Mouse (Mus musculus) liver, embryonic 14.5 days (tissue): ENCODE measurements at regions not wholly inside any gene's neighbourhood (a gene's known extent, or its start where the extent isn't known, plus 50 kb on each side); places are given as distances from the start of the nearest gene placed in this dataset.

Source experiments
- ATAC-seq: fragments of 200-750 bp; cut with Nextera tagmentation; 2 replicates; pipeline ENCODE4 v1.8.0; 2017; ENCODE audit warnings: moderate number of reproducible peaks, mild to moderate bottlenecking, moderate library complexity; ENCODE audit not compliant: insufficient read depth
- DNase-seq, 3 experiments: peaks; one replicate each; pipeline ENCODE4 v3.0.0-alpha.2; 2012 to 2013; ENCODE audit warnings: low read depth in 3 of 3, low spot score in 3 of 3
- H3K27ac ChIP-seq: fragments of 300-500 bp; sonication (generic); 2 replicates; pipeline ENCODE4 v1.5.1; 2014; ENCODE audit warnings: moderate library complexity, mild to moderate bottlenecking, control low read depth, inconsistent platforms
- H3K27me3 ChIP-seq: fragments of 300-500 bp; sonication (generic); 2 replicates; pipeline ENCODE4 v1.6.1; 2014; ENCODE audit warnings: mild to moderate bottlenecking, low read length, moderate library complexity; ENCODE audit not compliant: control insufficient read depth, insufficient read depth
- H3K36me3 ChIP-seq: fragments of 300-500 bp; sonication (generic); replicated peaks from 2 replicates; pipeline ENCODE4 v1.6.1; 2014; ENCODE audit warnings: low read depth; ENCODE audit not compliant: control insufficient read depth, insufficient read depth
- H3K4me1 ChIP-seq, 2 experiments: fragments of 200-500 bp in 1 of 2; fragments of 300-500 bp in 1 of 2; sonication (generic) in 1 of 2; replicated peaks; 2 replicates each; pipeline ENCODE4 v1.6.1; 2012 to 2014; ENCODE audit warnings: antibody characterized with exemption in 1 of 2, inconsistent platforms in 1 of 2, low read length in 1 of 2; ENCODE audit not compliant: control insufficient read depth in 2 of 2, insufficient read depth in 2 of 2
- H3K4me2 ChIP-seq: fragments of 300-500 bp; sonication (generic); 2 replicates; pipeline ENCODE4 v1.6.1; 2014; ENCODE audit warnings: low read depth, mild to moderate bottlenecking, control low read depth, moderate library complexity
- H3K4me3 ChIP-seq, 2 experiments: fragments of 200-500 bp in 1 of 2; fragments of 300-500 bp in 1 of 2; sonication (generic) in 1 of 2; 2 replicates each; pipeline ENCODE4 v1.5.1; 2012 to 2014; ENCODE audit warnings: low read depth in 2 of 2, low read length in 2 of 2, mild to moderate bottlenecking in 2 of 2, control low read depth in 1 of 2, inconsistent platforms in 1 of 2, moderate library complexity in 1 of 2; ENCODE audit not compliant: insufficient read depth in 1 of 2
- H3K9ac ChIP-seq: fragments of 300-500 bp; sonication (generic); replicated peaks from 2 replicates; pipeline ENCODE4 v1.6.1; 2014; ENCODE audit warnings: mild to moderate bottlenecking, control low read depth, moderate library complexity
- H3K9me3 ChIP-seq: fragments of 300-500 bp; sonication (generic); 2 replicates; pipeline ENCODE4 v1.6.1; 2016; ENCODE audit warnings: low read length, mixed read lengths; ENCODE audit not compliant: control insufficient read depth
- CTCF ChIP-seq: IDR thresholded peaks from 2 replicates; pipeline ENCODE4 v1.5.1; 2016; ENCODE audit warnings: antibody characterized with exemption, low read depth, control low read depth
- EP300 ChIP-seq: IDR thresholded peaks from 2 replicates; pipeline ENCODE4 v1.6.1; 2016; ENCODE audit warnings: antibody characterized with exemption, low read depth
- WGBS: fragments of 180-500 bp; shearing (Covaris S2); extraction: QIAGEN DNeasy Blood & Tissue Kit; methylation state at CpG from one replicate; pipeline ENCODE4 v1.1.7; 2014; ENCODE audit not compliant: insufficient replicate concordance; 5-methylcytosine and 5-hydroxymethylcytosine counted together

DNA sequence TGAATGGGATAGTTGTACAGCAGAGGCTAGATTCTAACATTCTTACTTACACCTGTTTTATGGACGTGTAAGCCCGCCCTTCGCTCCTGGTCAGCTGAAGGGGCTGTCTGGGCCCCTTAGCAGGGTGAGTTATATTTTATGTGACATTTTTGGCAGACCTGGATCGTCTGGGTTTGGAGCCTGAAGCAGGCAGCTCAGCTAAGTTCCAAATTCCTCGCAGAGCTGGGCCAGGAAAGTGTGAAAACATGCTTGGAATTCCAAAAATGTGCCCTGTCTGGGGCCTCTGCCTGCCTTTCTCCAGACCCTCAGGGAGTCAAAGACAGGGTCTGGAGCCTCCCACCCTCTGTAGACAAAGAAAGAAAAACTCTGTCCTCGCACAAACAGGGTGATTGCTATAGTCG is 51.1 kb upstream of the Hs6st1 start:
- ATAC-seq: no peak
- Histone ChIP-seq H3K9me3 (no peaks in the 10 kb centered on the region), H3K4me1 (no peaks in the 10 kb centered on the region; a peak in 1 of 4 replicates), H3K4me2 (no peak overlapping the region), H3K27ac (no peak overlapping the region), H3K36me3 (no peaks in the 10 kb centered on the region), H3K4me3 (no peak overlapping the region), H3K9ac (no peak overlapping the region), H3K27me3 (no peaks in the 10 kb centered on the region)
- 39% methylated on average over 7 of the region's 7 CpGs for WGBS
- DNase-seq: no peak
- TF ChIP-seq EP300: no peak
- TF ChIP-seq CTCF: no peak

DNA sequence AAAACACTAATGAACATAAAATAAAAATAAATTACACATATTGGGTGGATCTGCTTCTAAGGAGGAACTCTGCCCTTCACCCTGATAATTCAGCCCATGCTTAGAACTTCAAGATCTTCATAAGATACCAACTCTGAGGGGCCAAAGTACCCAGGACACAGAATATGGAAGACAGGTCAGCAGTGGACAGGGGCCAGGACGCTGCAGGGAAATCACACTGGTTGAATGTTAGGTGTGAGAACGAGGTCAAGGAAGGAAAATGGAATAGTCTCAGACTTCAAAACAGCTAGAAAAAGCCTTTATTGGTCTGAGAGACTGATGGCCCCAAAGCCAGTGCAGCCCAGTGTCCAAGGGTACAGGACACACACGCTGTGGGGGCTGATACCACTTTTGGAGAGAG is 50.5 kb upstream of the Hs6st1 start:
- Histone ChIP-seq H3K27me3 (no peaks in the 10 kb centered on the region), H3K27ac (no peak overlapping the region), H3K9ac (no peak overlapping the region), H3K4me2 (no peak overlapping the region), H3K9me3 (no peaks in the 10 kb centered on the region), H3K4me1 (no peaks in the 10 kb centered on the region; a peak in 1 of 4 replicates), H3K4me3 (no peak overlapping the region), H3K36me3 (no peaks in the 10 kb centered on the region)
- no peak for TF ChIP-seq EP300
- no peak for TF ChIP-seq CTCF
- DNase-seq: no peak
- WGBS: 46% methylated on average over 3 of the region's 3 CpGs
- no peak for ATAC-seq
